Mouse (Mus musculus): ENCODE measurements around the gene Slc47a1.

GRCm38 (mm10) chr11:61401794-61402193 lies 23.6 kb upstream of the Slc47a1 start:
- no peak for TF ChIP-seq CTCF (IDR thresholded peaks at IDR 0.05; ENCODE audit: low read depth)
- TF ChIP-seq EP300 (IDR thresholded peaks at IDR 0.05; ENCODE audit: low read depth), result no peak

Data from heart, postnatal 0 days (tissue).